Mouse (Mus musculus): ENCODE measurements around the gene Flot1.

DNA sequence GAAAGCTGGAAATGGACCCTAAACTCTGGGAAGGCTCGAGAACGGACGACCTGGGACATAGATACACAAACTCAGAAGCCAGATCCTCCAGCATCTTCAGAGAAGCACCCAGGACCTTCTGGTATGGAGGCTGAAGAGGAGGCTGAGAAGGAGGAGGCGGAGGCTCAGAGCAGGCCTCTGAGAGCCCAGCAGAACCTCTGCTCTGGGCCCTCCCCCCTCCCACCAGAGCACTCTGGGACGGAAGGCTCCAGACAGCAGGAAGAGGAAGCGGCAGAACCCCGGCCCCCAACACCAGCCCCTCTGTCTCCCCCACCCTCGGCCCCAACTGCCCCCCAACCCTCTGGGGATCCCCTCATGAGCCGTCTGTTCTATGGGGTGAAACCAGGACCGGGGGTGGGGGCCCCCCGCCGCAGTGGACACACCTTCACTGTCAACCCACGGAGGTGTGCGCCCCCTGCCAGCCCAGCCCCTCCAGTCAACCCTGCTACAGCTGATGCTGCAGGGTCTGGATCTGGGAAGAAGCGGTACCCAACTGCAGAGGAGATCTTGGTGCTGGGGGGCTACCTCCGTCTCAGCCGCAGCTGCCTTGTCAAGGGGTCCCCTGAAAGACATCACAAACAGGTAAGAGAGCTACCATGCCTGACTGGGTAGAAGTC, 45.3 kb downstream of the Flot1 start:
- TF ChIP-seq POLR2A (IDR thresholded peaks at IDR 0.05; ENCODE audit: extremely low read depth, insufficient read depth, low read length) (no peak), CTCF (IDR thresholded peaks at IDR 0.05; ENCODE audit: low read depth, low read length) (no peak)

Measured in liver, adult 2 months (tissue).